17 mouse cellular contexts compared by ENCODE assay signal in the genomic region with DNA sequence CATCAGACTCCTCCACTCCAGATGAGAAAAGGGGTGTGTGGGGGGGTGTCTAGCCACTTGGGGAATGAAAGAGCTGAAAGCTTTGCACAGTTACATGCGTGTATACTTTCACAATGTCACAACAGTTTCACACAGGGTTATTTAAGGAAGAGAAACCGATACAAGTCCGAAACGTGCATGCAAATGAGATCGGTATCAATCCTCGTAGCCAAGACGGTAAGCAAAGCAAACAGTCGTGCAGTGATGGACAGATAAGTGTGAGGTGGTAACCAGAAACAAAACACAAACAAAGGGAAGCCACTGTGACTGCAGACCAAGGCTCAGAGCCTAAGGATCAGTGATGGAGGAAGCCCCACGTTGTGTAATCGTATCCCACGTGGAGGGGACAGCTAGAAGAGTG. TPM values are rescaled to one million over a fixed set of nuclear protein-coding genes. Genes with fewer than 3 reads are reported as not detected.
DNase-seq lines count a peak whose midpoint lies in the region; ATAC-seq lines count a peak whose summit lies in the region.
"Had no signal": no experiment of that assay in that cellular context is flagged by ENCODE, and none has a peak within 500 bp of the region (broad histone marks: within the 10 kb centered on the region; RNA-seq: fewer than 3 reads in every experiment).

No protein-coding gene starts in this region.

- ATAC-seq in frontal cortex, adult (ENCODE audit: low TSS enrichment), result 0 out of 2 replicates have a peak, but pooled peaks have one; percentile 24
- ATAC-seq in granulocyte monocyte progenitor cell, adult 5-6 weeks (replicated peaks; ENCODE audit: poor library complexity, severe bottlenecking), result peak; percentile 86
- ATAC-seq in neutrophil, adult 5-6 weeks (ENCODE audit: extremely low read depth, insufficient number of reproducible peaks, low FRiP score, poor library complexity, severe bottlenecking), result peak; percentile 84
- ATAC-seq: forebrain, embryonic 16.5 days had no signal

- DNase-seq in frontal cortex, postnatal 36 days (ENCODE audit: low spot score in 2 of 2), result no peak
- DNase-seq in B cell, adult 2 months, result peak; percentile 9 to 17
- no peak for DNase-seq in testis, postnatal 14 days (ENCODE audit: low spot score)
- no peak for DNase-seq in urinary bladder, postnatal 10 days (ENCODE audit: low spot score)
- DNase-seq in gastrocnemius, postnatal 25 days, result no peak
- DNase-seq: adrenal gland, postnatal 10 days; cerebellum, adult 9-11 months; heart, postnatal 14 days; kidney, adult 11 months; lung, adult 18-20 months; lung, postnatal 14 days; right cerebral cortex, adult 18-20 months; thymus, adult 18-20 months had no signal

RNA-seq across cellular contexts. Expression of a gene that starts 36.7 kb away (rescaled TPM):
- total RNA-seq in granulocyte monocyte progenitor cell, adult 5-6 weeks (2014; fragmentation: Nextera tagmentation), result 20.2 and 21.0 TPM in 2 replicates
- total RNA-seq in granulocyte monocyte progenitor cell, adult 5-6 weeks (2017), result 10.3 and 11.7 TPM in 2 replicates
- total RNA-seq in neutrophil, adult 5-6 weeks (2017), result 17.3 and 21.2 TPM in 2 replicates
- total RNA-seq in gastrocnemius, postnatal 25 days (2021), result 10 to 100 TPM; 19.2 to 39.4 TPM

Comparison
In these comparisons a context has a peak if more than half of its experiments do, and no peak if none do; other contexts are left out.
1. ATAC-seq: peak in every context shown above with its lines; median percentile 86 in granulocyte monocyte progenitor cell, adult 5-6 weeks; 84 in neutrophil, adult 5-6 weeks; 24 in frontal cortex, adult.
2. DNase-seq: peak in B cell, adult 2 months (2 of 2); none in frontal cortex, postnatal 36 days (0 of 2), testis, postnatal 14 days (single experiment), urinary bladder, postnatal 10 days (single experiment) and gastrocnemius, postnatal 25 days (single experiment).